Mouse (Mus musculus): ENCODE results near the gene Gm10577.

Gene Gm10577

GRCm38 (mm10) chr4:101020596-101020995 is at the start of gene Gm10577:
Gene Gm10577 (minus strand): TSS chr4:101020696.
- no peak for DNase-seq

GRCm38 (mm10) chr4:101069154-101069971 is 48.9 kb upstream of the Gm10577 start:
- peak; percentile 34 for DNase-seq

GRCm38 (mm10) chr4:101068786-101069153 is 48.3 kb upstream of the Gm10577 start, which contains the start of gene Raver2:
Gene Raver2 (plus strand): TSS chr4:101068983.
- DNase-seq = peak; percentile 66

GRCm38 (mm10) chr4:101066401-101066800 is 45.9 kb upstream of the Gm10577 start:
- no peak for DNase-seq

- peak; percentile 1 for DNase-seq
Observed at GRCm38 (mm10) chr4:101062146-101062545, 41.6 kb upstream of the Gm10577 start.

- DNase-seq = no peak
Observed at GRCm38 (mm10) chr4:101046576-101046975, 26.1 kb upstream of the Gm10577 start.

- DNase-seq = no peak
Observed at GRCm38 (mm10) chr4:101044149-101044548, 23.7 kb upstream of the Gm10577 start.

GRCm38 (mm10) chr4:101043691-101044090 is 23.2 kb upstream of the Gm10577 start:
- no peak for DNase-seq

- no peak for DNase-seq
Observed at GRCm38 (mm10) chr4:101037156-101037555, 16.7 kb upstream of the Gm10577 start.

- no peak for DNase-seq
Observed at GRCm38 (mm10) chr4:101035131-101035530, 14.6 kb upstream of the Gm10577 start.

GRCm38 (mm10) chr4:101033047-101033446 is 12.6 kb upstream of the Gm10577 start:
- DNase-seq = no peak

- DNase-seq = no peak
Observed at GRCm38 (mm10) chr4:101027852-101028411, 7.4 kb upstream of the Gm10577 start.

GRCm38 (mm10) chr4:101026995-101027394 is 6.5 kb upstream of the Gm10577 start:
- no peak for DNase-seq

GRCm38 (mm10) chr4:101026566-101026965 is 6.1 kb upstream of the Gm10577 start:
- no peak for DNase-seq

GRCm38 (mm10) chr4:101017806-101018205 is 2.7 kb downstream of the Gm10577 start:
- no peak for DNase-seq

- no peak for DNase-seq
Observed at GRCm38 (mm10) chr4:101009092-101009491, 11.4 kb downstream of the Gm10577 start.

GRCm38 (mm10) chr4:101008362-101008769 is 12.1 kb downstream of the Gm10577 start:
- no peak for DNase-seq

- DNase-seq = no peak
Observed at GRCm38 (mm10) chr4:101002961-101003360, 17.5 kb downstream of the Gm10577 start.

- no peak for DNase-seq
Observed at GRCm38 (mm10) chr4:101001073-101001472, 19.4 kb downstream of the Gm10577 start.

GRCm38 (mm10) chr4:101000622-101001021 is 19.9 kb downstream of the Gm10577 start:
- no peak for DNase-seq

GRCm38 (mm10) chr4:100998906-100999305 is 21.6 kb downstream of the Gm10577 start:
- no peak for DNase-seq

GRCm38 (mm10) chr4:100998145-100998544 is 22.4 kb downstream of the Gm10577 start:
- peak; percentile 33 for DNase-seq

GRCm38 (mm10) chr4:100996060-100996651 is 24.3 kb downstream of the Gm10577 start:
- no peak for DNase-seq

GRCm38 (mm10) chr4:100995617-100996016 is 24.9 kb downstream of the Gm10577 start:
- DNase-seq = no peak
